Mouse (Mus musculus) CH12.LX (cell line): ENCODE data around the gene Agap1. TPM values are rescaled to one million over a fixed set of nuclear protein-coding genes. Genes with fewer than 3 reads are reported as not detected.

Experiments
- DNase-seq: peaks from one replicate; pipeline ENCODE4 v3.0.0-alpha.2; 2013; ENCODE audit errors: extremely low read depth
- H3K27ac ChIP-seq: 2 replicates; pipeline ENCODE4 v1.5.1; 2012; ENCODE audit warnings: low read depth, mild to moderate bottlenecking, control low read depth, moderate library complexity; ENCODE audit not compliant: insufficient read depth
- H3K27me3 ChIP-seq: replicated peaks from 2 replicates; pipeline ENCODE3; 2012; ENCODE audit warnings: inconsistent platforms
- H3K36me3 ChIP-seq, 2 experiments: replicated peaks in 1 of 2; 2 replicates each; pipeline versions ENCODE3 to v1.6.1; 2012; ENCODE audit warnings: inconsistent platforms in 1 of 2, low read length in 1 of 2, mild to moderate bottlenecking in 1 of 2, mixed read lengths in 1 of 2, moderate library complexity in 1 of 2; ENCODE audit not compliant: control insufficient read depth in 1 of 2, insufficient read depth in 1 of 2
- H3K4me1 ChIP-seq, 2 experiments: 2 replicates each; pipeline ENCODE4 v1.6.1; 2012; ENCODE audit warnings: inconsistent platforms in 1 of 2, moderate library complexity in 1 of 2; ENCODE audit not compliant: insufficient read depth in 2 of 2, control insufficient read depth in 1 of 2
- H3K4me2 ChIP-seq: 2 replicates; pipeline ENCODE4 v1.6.1; 2012; ENCODE audit warnings: low read depth, mild to moderate bottlenecking, control low read depth; ENCODE audit not compliant: poor library complexity, insufficient read depth, severe bottlenecking
- H3K4me3 ChIP-seq, 3 experiments: fragments of 150-350 bp in 1 of 3; sonication (generic) in 1 of 3; replicated peaks in 1 of 3; 2 replicates each; pipeline versions ENCODE3 to v1.5.1; 2011 to 2012; ENCODE audit warnings: low read depth in 2 of 3, low read length in 2 of 3, mild to moderate bottlenecking in 2 of 3, moderate library complexity in 2 of 3, control low read depth in 1 of 3, improper control_type of control experiment in 1 of 3, inconsistent platforms in 1 of 3, mixed read lengths in 1 of 3; ENCODE audit not compliant: poor library complexity in 1 of 3
- H3K79me2 ChIP-seq: replicated peaks from 2 replicates; pipeline ENCODE4 v1.6.1; 2012; ENCODE audit warnings: mild to moderate bottlenecking, moderate library complexity; ENCODE audit not compliant: control insufficient read depth, poor library complexity, insufficient read depth, severe bottlenecking; ENCODE audit errors: extremely low read depth
- H3K9ac ChIP-seq: 2 replicates; pipeline ENCODE4 v1.6.1; 2012; ENCODE audit warnings: low read depth, mild to moderate bottlenecking, control low read depth, moderate library complexity; ENCODE audit not compliant: insufficient read depth
- H3K9me3 ChIP-seq: replicated peaks from 2 replicates; pipeline ENCODE3; 2012; ENCODE audit warnings: low read length, inconsistent platforms, mixed read lengths
- BHLHE40 ChIP-seq: IDR thresholded peaks from 2 replicates; pipeline ENCODE4 v1.6.1; 2011; ENCODE audit warnings: mild to moderate bottlenecking, low read depth, low read length, improper control_type of control experiment
- CHD1 ChIP-seq: IDR thresholded peaks from 2 replicates; pipeline ENCODE4 v1.6.1; 2012; ENCODE audit warnings: low read depth, low read length, improper control_type of control experiment, inconsistent platforms
- CHD2 ChIP-seq: IDR thresholded peaks from 2 replicates; pipeline ENCODE4 v1.6.1; 2011; ENCODE audit warnings: low read length, improper control_type of control experiment
- EP300 ChIP-seq: IDR thresholded peaks from 2 replicates; pipeline ENCODE4 v1.6.1; 2011; ENCODE audit warnings: low read length, improper control_type of control experiment
- ETS1 ChIP-seq: conservative IDR thresholded peaks from 2 replicates; pipeline ENCODE4 v1.6.1; 2012; ENCODE audit warnings: low read depth, mild to moderate bottlenecking, inconsistent platforms, low read length, improper control_type of control experiment, moderate library complexity
- HCFC1 ChIP-seq: IDR thresholded peaks from 2 replicates; pipeline ENCODE4 v1.6.1; 2012; ENCODE audit warnings: low read depth, mild to moderate bottlenecking, inconsistent platforms, low read length, improper control_type of control experiment
- IRF4 ChIP-seq: IDR thresholded peaks from 2 replicates; pipeline ENCODE4 v1.6.1; 2014; ENCODE audit warnings: low read depth, mild to moderate bottlenecking, inconsistent platforms, low read length, improper control_type of control experiment
- JUN ChIP-seq: IDR thresholded peaks from 2 replicates; pipeline ENCODE4 v1.6.1; 2011; ENCODE audit warnings: low read depth, mild to moderate bottlenecking, low read length, improper control_type of control experiment, moderate library complexity; ENCODE audit not compliant: insufficient read depth
- JUND ChIP-seq: conservative IDR thresholded peaks from 2 replicates; pipeline ENCODE4 v1.6.1; 2011; ENCODE audit warnings: low read depth, low read length, improper control_type of control experiment
- MAFK ChIP-seq: IDR thresholded peaks from 2 replicates; pipeline ENCODE4 v1.6.1; 2011; ENCODE audit warnings: low read length, improper control_type of control experiment; ENCODE audit not compliant: insufficient replicate concordance
- MAX ChIP-seq: IDR thresholded peaks from 2 replicates; pipeline ENCODE4 v1.6.1; 2011; ENCODE audit warnings: low read length, improper control_type of control experiment
- MYC ChIP-seq: IDR thresholded peaks from 2 replicates; pipeline ENCODE4 v1.6.1; 2011; ENCODE audit warnings: low read depth, mild to moderate bottlenecking, improper control_type of control experiment, low read length
- POLR2A ChIP-seq: IDR thresholded peaks from 2 replicates; pipeline ENCODE4 v1.6.1; 2011; ENCODE audit warnings: low read depth, mild to moderate bottlenecking, improper control_type of control experiment, low read length
- POLR2AphosphoS2 ChIP-seq: IDR thresholded peaks from 2 replicates; pipeline ENCODE4 v1.6.1; 2011; ENCODE audit warnings: low read depth, low read length, improper control_type of control experiment
- RAD21 ChIP-seq: IDR thresholded peaks from 2 replicates; pipeline ENCODE4 v1.6.1; 2011; ENCODE audit warnings: low read depth, mild to moderate bottlenecking, low read length, improper control_type of control experiment, moderate library complexity
- RCOR1 ChIP-seq: conservative IDR thresholded peaks from 2 replicates; pipeline ENCODE4 v1.6.1; 2012; ENCODE audit warnings: low read depth, mild to moderate bottlenecking, inconsistent platforms, low read length, improper control_type of control experiment
- SMC3 ChIP-seq: IDR thresholded peaks from 2 replicates; pipeline ENCODE4 v1.6.1; 2011; ENCODE audit warnings: low read depth, low read length, improper control_type of control experiment
- TBP ChIP-seq: conservative IDR thresholded peaks from 2 replicates; pipeline ENCODE4 v1.6.1; 2011; ENCODE audit warnings: low read depth, low read length, improper control_type of control experiment
- UBTF ChIP-seq: IDR thresholded peaks from 2 replicates; pipeline ENCODE4 v1.6.1; 2012; ENCODE audit warnings: low read depth, mild to moderate bottlenecking, inconsistent platforms, low read length, improper control_type of control experiment, moderate library complexity
- USF1 ChIP-seq: IDR thresholded peaks from 2 replicates; pipeline ENCODE4 v1.6.1; 2014; ENCODE audit warnings: low read depth, mild to moderate bottlenecking, inconsistent platforms, low read length, improper control_type of control experiment
- USF2 ChIP-seq: conservative IDR thresholded peaks from 2 replicates; pipeline ENCODE4 v1.6.1; 2011; ENCODE audit warnings: low read depth, low read length, improper control_type of control experiment
- ZMIZ1 ChIP-seq: IDR thresholded peaks from 2 replicates; pipeline ENCODE4 v1.6.1; 2012; ENCODE audit warnings: low read depth, mild to moderate bottlenecking, inconsistent platforms, low read length, improper control_type of control experiment
- ZNF384 ChIP-seq: IDR thresholded peaks from 2 replicates; pipeline ENCODE4 v1.6.1; 2012; ENCODE audit warnings: low read depth, low read length, improper control_type of control experiment, inconsistent platforms
- dilution Hi-C: fragments of 300-500 bp; cut with MboI; formaldehyde crosslinking; loops from 2 replicates; pipeline ENCODE4 v1.14.3; 2020; ENCODE audit warnings: low sequenced_read_pairs; ENCODE audit not compliant: extremely low pct_unique_long_range_greater_than_20kb, extremely low pct_ligation_motif_present
- in situ Hi-C: fragments of 300-500 bp; cut with MboI; formaldehyde crosslinking; loops from 3 replicates; pipeline ENCODE4 v1.14.3; 2019; ENCODE audit warnings: low sequenced_read_pairs, low pct_ligation_motif_present, low pct_unique_long_range_greater_than_20kb, mixed read lengths
- polyA plus RNA-seq: library from polyadenylated mRNA; unstranded; fragments of >175 nt; gene quantifications from 2 replicates; pipeline ENCODE4 v1.2.1, GENCODE M21; 2012; ENCODE audit warnings: low read depth; ENCODE audit not compliant: insufficient read length
- total RNA-seq, 2 experiments: library from RNA; depleted of rRNA; stranded (reverse); fragments of 300-350 nt in 1 of 2; fragments of >200 nt in 1 of 2; gene quantifications; 2 replicates each; pipeline ENCODE4 v1.2.3; 2012 to 2014

The Agap1 gene
- total and polyA plus RNA-seq, 3 experiments, result not detected

- dilution Hi-C loops, result no loop called here
- in situ Hi-C loops, result no loop called here
These were observed 350.4 kb downstream of the Agap1 start for GRCm38 (mm10) chr1:89804981-89805380.

GRCm38 (mm10) chr1:89812816-89813215, 358.2 kb downstream of the Agap1 start:
- in situ Hi-C loops, result no loop called here
- no peaks in the 10 kb centered on the region for H3K4me1 ChIP-seq
- DNase-seq, result no peak
- TF ChIP-seq ZNF384, result no peak
- no peak for TF ChIP-seq POLR2A
- TF ChIP-seq TBP, result no peak
- TF ChIP-seq MYC, result no peak
- no peak for TF ChIP-seq CHD1
- no peak for TF ChIP-seq RAD21
- TF ChIP-seq MAX, result no peak
- no peak for TF ChIP-seq CHD2
- H3K4me2 ChIP-seq, result no peak overlapping the region
- H3K27ac ChIP-seq, result no peak overlapping the region
- no peaks in the 10 kb centered on the region for H3K27me3 ChIP-seq
- dilution Hi-C loops, result no loop called here
- no peaks in the 10 kb centered on the region for H3K79me2 ChIP-seq
- no peak overlapping the region for H3K9ac ChIP-seq
- H3K4me3 ChIP-seq, result no peak overlapping the region
- peaks cover 85% of the 10 kb centered on the region for H3K9me3 ChIP-seq
- no peaks in the 10 kb centered on the region for H3K36me3 ChIP-seq

More at GRCm38 (mm10) chr1:89804981-89805380, 350.4 kb downstream of the Agap1 start:
- H3K4me3 ChIP-seq, result no peak overlapping the region
- no peak for DNase-seq
- H3K4me2 ChIP-seq, result no peak overlapping the region
- no peaks in the 10 kb centered on the region for H3K27me3 ChIP-seq
- no peaks in the 10 kb centered on the region for H3K79me2 ChIP-seq
- TF ChIP-seq MYC, result no peak
- TF ChIP-seq IRF4, result no peak
- no peak for TF ChIP-seq POLR2AphosphoS2
- no peak for TF ChIP-seq ETS1
- TF ChIP-seq TBP, result no peak
- no peak for TF ChIP-seq SMC3
- no peak for TF ChIP-seq RCOR1
- no peak for TF ChIP-seq HCFC1
- TF ChIP-seq JUND, result no peak
- no peak for TF ChIP-seq USF2
- TF ChIP-seq BHLHE40, result no peak
- no peak for TF ChIP-seq USF1
- TF ChIP-seq ZMIZ1, result no peak
- TF ChIP-seq JUN, result no peak
- TF ChIP-seq POLR2A, result no peak
- no peak for TF ChIP-seq UBTF
- no peak for TF ChIP-seq ZNF384
- TF ChIP-seq MAFK, result no peak
- TF ChIP-seq EP300, result no peak
- no peak overlapping the region for H3K27ac ChIP-seq
- H3K9ac ChIP-seq, result no peak overlapping the region
- no peaks in the 10 kb centered on the region for H3K4me1 ChIP-seq
- no peaks in the 10 kb centered on the region for H3K36me3 ChIP-seq
- peaks cover 88% of the 10 kb centered on the region for H3K9me3 ChIP-seq
